Mouse (Mus musculus) granulocyte monocyte progenitor cell, adult 5-6 weeks (primary cell): ENCODE data around the gene Sox5. TPM values are rescaled to one million over a fixed set of nuclear protein-coding genes. Genes with fewer than 3 reads are reported as not detected.

Experiments
- ATAC-seq: replicated peaks from 2 replicates; pipeline ENCODE4 v1.8.0; 2016; ENCODE audit warnings: mild to moderate bottlenecking, moderate TSS enrichment, inconsistent platforms; ENCODE audit not compliant: poor library complexity, severe bottlenecking
- total RNA-seq, 2 experiments: library from RNA; stranded (forward) in 1 of 2; stranded (reverse) in 1 of 2; fragments of 200-712, 200-1000 nt in 1 of 2; fragments of >200 nt in 1 of 2; fragmentation: Nextera tagmentation in 1 of 2; gene quantifications; 2 replicates each; pipeline ENCODE4 v1.2.3; 2014 to 2017

The Sox5 gene
- total RNA-seq, 2 experiments from 2014 or later = not detected

GRCm38 (mm10) chr6:144082297-144082696 lies 699.5 kb downstream of the Sox5 start:
- ATAC-seq = no peak

DNA sequence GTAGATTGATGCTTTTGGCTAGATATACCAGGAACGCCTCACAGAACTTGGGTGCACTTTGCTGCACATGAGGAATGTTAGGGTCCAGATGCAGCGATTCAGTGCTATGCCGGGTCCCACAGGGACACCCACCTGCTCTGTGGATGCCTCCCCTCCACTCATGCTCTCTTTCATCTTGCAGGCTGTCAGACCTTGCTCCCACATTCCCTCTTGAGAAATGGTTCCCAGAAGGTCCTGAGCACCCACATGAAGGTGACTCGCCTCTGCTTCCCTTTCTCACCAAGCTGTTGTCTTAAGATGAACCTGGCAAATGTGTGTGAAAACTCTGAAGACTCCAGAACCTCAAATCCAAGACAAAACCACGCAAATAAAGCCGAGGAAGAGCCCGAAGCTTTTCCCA lies 704.0 kb downstream of the Sox5 start:
- no peak for ATAC-seq

GRCm38 (mm10) chr6:144076376-144076775 lies 705.4 kb downstream of the Sox5 start:
- no peak for ATAC-seq

DNA sequence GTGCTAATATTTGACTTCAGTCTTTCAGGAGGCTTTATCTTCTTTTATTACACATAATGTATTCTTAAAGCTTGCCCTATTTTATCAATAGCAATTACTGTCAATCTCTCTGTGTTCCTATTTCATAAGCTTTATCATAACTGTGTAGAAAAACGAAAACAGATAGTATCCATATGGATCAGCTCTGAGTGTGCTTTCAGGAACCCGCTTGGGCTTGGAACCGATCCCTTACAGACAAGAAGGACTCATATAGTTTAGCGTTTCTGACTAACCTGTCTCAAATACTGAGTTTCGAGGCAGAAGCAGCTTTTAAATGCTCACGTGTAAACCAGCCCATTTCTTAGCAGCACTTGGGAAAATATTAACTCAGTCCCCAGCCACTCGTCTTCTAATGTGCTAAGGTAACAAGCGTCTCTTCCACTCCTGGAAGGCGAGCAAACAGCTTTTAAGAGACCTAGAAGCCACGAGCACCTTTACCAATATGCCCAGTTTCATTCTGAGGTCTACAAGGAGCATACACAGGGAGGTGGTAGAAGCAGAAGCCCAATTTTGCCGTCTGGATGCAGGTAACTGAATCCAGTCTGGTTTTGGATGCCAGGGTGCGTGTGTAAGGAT lies 706.3 kb downstream of the Sox5 start:
- ATAC-seq = no peak

GRCm38 (mm10) chr6:144074826-144075225 lies 707.0 kb downstream of the Sox5 start:
- no peak for ATAC-seq

DNA sequence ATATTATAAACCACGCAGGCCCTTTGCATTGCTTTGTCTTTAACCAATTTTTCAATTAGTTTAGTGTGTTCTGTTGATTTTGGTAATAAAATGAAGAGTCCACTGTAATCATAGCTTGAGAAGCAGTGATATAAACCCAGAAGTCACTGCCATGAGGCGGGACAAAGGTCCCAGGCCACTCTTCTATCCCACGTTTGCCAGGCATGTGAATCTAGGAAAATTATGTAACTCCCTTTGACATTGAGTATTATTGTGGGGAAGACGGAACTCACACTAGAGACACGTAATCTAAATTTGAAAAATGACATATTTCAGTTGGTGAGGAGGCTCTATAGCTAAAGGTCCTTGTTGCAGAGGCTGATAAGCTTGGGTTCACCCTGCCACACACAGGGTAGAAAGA lies 711.3 kb downstream of the Sox5 start:
- ATAC-seq = no peak

- no peak for ATAC-seq
These were observed 714.3 kb downstream of the Sox5 start for GRCm38 (mm10) chr6:144067491-144067890.

DNA sequence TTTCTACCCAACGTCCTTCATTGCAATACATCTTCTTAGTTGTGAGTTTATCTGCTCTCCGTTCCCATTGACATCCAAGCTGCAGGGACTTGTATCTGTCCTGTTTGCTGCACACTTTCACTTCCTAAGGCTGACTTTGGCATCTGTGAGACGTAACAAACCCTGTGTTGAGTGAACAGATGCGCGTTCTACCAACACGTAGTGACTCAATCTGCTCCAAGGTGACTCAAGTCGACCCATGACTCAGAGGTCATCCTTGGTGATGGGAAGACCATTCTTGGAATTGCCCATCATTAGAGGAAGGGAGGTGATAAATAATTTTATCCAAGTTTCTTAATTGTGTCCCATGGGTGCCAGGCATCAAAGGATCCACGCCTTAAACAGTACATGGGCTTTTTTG lies 719.3 kb downstream of the Sox5 start:
- ATAC-seq = no peak

- no peak for ATAC-seq
These were observed 720.0 kb downstream of the Sox5 start for GRCm38 (mm10) chr6:144061814-144062213.

DNA sequence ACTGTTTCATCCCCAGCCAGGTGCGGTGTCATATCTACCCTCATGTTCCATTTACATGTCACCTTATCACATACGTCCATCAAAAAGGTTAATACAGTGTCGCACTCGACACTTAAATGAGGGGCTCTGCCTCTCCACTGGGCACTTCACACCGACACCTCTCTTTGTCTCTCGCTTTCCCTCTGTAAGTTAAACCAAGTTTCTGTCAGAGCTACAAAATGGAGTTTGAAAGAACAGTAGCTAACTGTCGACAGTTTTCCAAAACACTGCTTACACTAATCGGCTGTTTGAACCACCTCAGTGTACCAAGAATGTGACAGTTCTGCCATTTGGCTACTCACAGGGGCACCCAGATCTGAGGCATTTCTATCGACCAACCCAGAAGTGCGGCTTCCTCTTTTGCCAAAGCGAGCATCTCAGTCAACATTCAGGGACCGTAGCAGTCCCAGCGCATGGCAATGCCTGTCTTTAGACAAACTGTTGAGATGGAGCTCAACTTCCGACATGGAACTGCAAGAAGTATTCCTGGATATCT lies 724.6 kb downstream of the Sox5 start:
- no peak for ATAC-seq

GRCm38 (mm10) chr6:144056252-144057097 lies 725.3 kb downstream of the Sox5 start:
- ATAC-seq = no peak

GRCm38 (mm10) chr6:144052487-144052886 lies 729.3 kb downstream of the Sox5 start:
- ATAC-seq = no peak

GRCm38 (mm10) chr6:144051316-144051715 lies 730.5 kb downstream of the Sox5 start:
- ATAC-seq = no peak

GRCm38 (mm10) chr6:144048201-144048924 lies 733.4 kb downstream of the Sox5 start:
- no peak for ATAC-seq

GRCm38 (mm10) chr6:144045503-144045902 lies 736.3 kb downstream of the Sox5 start:
- no peak for ATAC-seq

DNA sequence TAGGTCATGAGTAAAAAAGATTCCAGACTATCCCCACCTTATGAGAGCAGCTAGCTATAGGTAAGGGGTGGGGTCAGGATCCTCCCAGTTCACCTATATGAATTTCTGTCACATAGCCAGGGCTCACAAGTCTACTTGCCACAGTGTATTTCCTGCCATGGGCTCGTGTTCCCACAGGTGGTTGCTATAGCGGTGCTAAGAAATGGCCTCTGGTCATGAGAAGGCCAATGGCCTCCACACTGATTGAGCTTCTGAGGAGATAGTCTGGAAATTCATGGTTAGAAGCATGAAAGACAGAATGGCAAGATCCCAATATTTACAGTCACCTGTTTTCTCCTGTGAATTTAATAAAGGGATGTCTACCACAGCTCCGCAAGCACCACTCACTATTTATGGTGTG lies 737.4 kb downstream of the Sox5 start:
- ATAC-seq = no peak

DNA sequence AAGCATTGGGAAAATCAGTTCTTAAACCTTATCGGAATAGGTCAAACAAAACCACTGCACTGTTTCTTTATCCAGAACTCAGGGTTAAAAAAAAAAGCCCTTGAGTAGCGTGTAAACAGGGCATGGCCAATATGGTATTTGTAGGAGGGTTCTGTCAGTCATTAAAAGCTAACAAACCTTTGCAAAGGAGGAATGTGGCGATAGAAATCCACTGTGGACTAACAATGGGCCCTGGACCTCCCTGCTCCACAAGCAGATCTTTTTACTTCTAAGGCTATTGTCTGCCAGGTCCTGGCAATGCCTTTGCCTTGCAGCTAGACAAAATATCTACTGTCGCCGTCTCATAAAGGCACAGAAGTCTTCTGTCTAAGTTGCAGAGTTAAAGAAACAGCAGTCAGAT lies 738.8 kb downstream of the Sox5 start:
- ATAC-seq = no peak

DNA sequence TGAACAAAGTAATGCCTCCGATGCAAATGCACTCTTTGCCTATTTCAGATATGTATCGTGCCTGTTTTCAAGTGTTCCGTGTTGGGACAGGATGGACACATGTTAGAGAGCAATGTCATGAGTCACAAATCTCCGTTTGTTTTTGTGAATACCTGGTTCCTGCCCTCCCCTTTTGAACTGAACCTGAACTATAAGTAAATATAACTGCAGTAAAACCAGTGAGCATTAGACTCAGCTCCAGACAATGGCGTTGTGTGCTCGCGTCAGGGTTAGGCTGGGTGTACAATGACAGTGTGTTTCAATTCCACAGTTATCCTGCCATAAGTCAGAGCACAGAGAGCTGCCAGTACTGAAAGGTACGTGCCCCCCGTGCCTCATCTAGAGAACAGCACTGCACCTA lies 739.8 kb downstream of the Sox5 start:
- no peak for ATAC-seq

GRCm38 (mm10) chr6:144041188-144041587 lies 740.6 kb downstream of the Sox5 start:
- ATAC-seq = no peak

DNA sequence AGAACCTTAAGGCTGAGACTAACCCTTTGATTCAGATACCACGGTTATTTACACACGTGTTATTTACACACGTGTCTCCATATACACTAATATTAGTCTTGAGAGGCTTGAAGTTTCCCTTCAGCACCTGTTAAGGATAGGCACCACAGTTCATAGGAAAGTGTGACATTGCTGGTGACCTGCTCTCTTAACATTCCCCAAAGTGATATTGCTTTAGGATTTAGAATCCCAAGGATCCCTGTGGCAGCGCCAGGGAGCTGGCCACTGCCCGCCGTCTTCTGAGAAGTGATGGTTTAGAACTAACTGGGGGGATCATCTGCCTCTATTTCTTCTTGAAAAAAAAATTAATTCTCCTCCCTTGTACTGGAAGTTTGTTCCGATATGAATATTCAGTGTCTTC lies 741.4 kb downstream of the Sox5 start:
- no peak for ATAC-seq

DNA sequence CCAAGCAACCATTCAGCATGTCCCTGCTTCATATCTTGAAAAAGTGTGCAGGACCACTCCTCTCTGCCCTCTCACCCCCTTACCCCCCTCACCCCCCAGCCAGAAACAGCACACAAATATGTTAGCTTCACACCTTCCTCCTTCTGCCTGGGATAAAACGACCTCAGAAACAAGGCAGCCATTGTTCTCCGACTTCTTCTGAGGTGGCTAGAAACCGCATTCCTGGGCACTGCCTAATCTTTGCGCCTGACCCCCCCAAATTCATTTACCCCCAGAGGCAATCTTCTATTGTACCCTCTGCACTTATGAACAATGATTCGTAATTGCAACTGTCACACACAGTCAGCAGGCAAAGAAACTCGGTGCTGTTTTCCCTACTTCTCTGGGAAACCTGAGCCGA lies 742.6 kb downstream of the Sox5 start:
- ATAC-seq = no peak
